ENCODE assay signal across 9 mouse cellular contexts in genomic region chr6:115994146-115994876, GRCm38 (mm10). TPM values are rescaled to one million over a fixed set of nuclear protein-coding genes. Genes with fewer than 3 reads are reported as not detected.
DNase-seq lines count a peak whose midpoint lies in the region; ATAC-seq and TF ChIP-seq lines count a peak whose summit lies in the region.
"Had no signal": no experiment of that assay in that cellular context is flagged by ENCODE, and none has a peak within 500 bp of the region (broad histone marks: within the 10 kb centered on the region; RNA-seq: fewer than 3 reads in every experiment).

No protein-coding gene starts in this region.

- H3K4me3 ChIP-seq in kidney, embryonic 15.5 days (replicated peaks) = peak overlapping the region; percentile 74
- H3K4me3 ChIP-seq in CH12.LX (replicated peaks in 1 of 3; ENCODE audit: low read depth in 2 of 3, low read length in 2 of 3, poor library complexity in 1 of 3) = peak overlapping the region; percentile 69 to 96 (median 88)
- H3K4me3 ChIP-seq in liver, embryonic 12.5 days = peak overlapping the region; percentile 58

- no peak for TF ChIP-seq RAD21 in CH12.LX (IDR thresholded peaks at IDR 0.05; ENCODE audit: low read depth, low read length)

- no peak for TF ChIP-seq EP300 in CH12.LX (IDR thresholded peaks at IDR 0.05; ENCODE audit: low read length)

- in situ Hi-C loops in CH12.LX (cut with MboI; ENCODE audit: low pct_ligation_motif_present, low pct_unique_long_range_greater_than_20kb, low sequenced_read_pairs) = no loop called here

- H3K27ac ChIP-seq in kidney, embryonic 15.5 days = peak overlapping the region; percentile 93
- peak overlapping the region; percentile 33 for H3K27ac ChIP-seq in CH12.LX (ENCODE audit: insufficient read depth, low read depth)
- peak overlapping the region; percentile 71; the same call in 1 of the 2 replicates for H3K27ac ChIP-seq in liver, embryonic 12.5 days

- peaks cover 5% of the 10 kb centered on the region; the same call in 1 of the 2 replicates for H3K36me3 ChIP-seq in kidney, embryonic 15.5 days
- H3K36me3 ChIP-seq in CH12.LX (replicated peaks in 1 of 2; ENCODE audit: control insufficient read depth in 1 of 2, insufficient read depth in 1 of 2, low read length in 1 of 2) = no peaks in the 10 kb centered on the region
- H3K36me3 ChIP-seq in liver, embryonic 12.5 days = no peaks in the 10 kb centered on the region
- no peaks in the 10 kb centered on the region for H3K36me3 ChIP-seq in splenic B cell, adult 2 months (ENCODE audit: control insufficient read depth, insufficient read depth, low read length, poor library complexity, severe bottlenecking)

- DNase-seq in kidney, adult 11 months = no peak
- no peak for DNase-seq in CH12.LX (ENCODE audit: extremely low read depth)
- peak; percentile 57 for DNase-seq in adrenal gland, postnatal 25 days
- DNase-seq in splenic B cell, adult 2 months (ENCODE audit: low read depth, low spot score) = peak; percentile 36
- no peak for DNase-seq in layer of hippocampus, adult 8-10 months (ENCODE audit: low spot score in 2 of 2)

- ATAC-seq in kidney, embryonic 15.5 days (replicated peaks; ENCODE audit: low FRiP score) = no peak
- peak; percentile 5 for ATAC-seq in granulocyte monocyte progenitor cell, adult 5-6 weeks (replicated peaks; ENCODE audit: poor library complexity, severe bottlenecking)
- peak; percentile 52; the same call in 1 of the 2 replicates for ATAC-seq in liver, embryonic 12.5 days

- peaks cover 91% of the 10 kb centered on the region for H3K4me1 ChIP-seq in kidney, embryonic 15.5 days
- H3K4me1 ChIP-seq in CH12.LX (ENCODE audit: control insufficient read depth in 1 of 2, insufficient read depth in 2 of 2) = peaks cover 32 to 85% of the 10 kb centered on the region in 2 experiments
- H3K4me1 ChIP-seq in liver, embryonic 12.5 days = peaks cover 66% of the 10 kb centered on the region

- H3K4me2 ChIP-seq in kidney, embryonic 15.5 days = peak overlapping the region; percentile 93
- peak overlapping the region; percentile 91 for H3K4me2 ChIP-seq in CH12.LX (ENCODE audit: insufficient read depth, low read depth, poor library complexity, severe bottlenecking)
- H3K4me2 ChIP-seq in liver, embryonic 12.5 days = peak overlapping the region; percentile 87

- peak overlapping the region; percentile 70 for H3K9ac ChIP-seq in kidney, embryonic 15.5 days
- H3K9ac ChIP-seq in CH12.LX (ENCODE audit: insufficient read depth, low read depth) = peak overlapping the region; percentile 11; the same call in 1 of the 2 replicates
- H3K9ac ChIP-seq in liver, embryonic 12.5 days = peak overlapping the region; percentile 59

- H3K9me3 ChIP-seq in kidney, embryonic 15.5 days (replicated peaks) = no peaks in the 10 kb centered on the region
- no peaks in the 10 kb centered on the region for H3K9me3 ChIP-seq in CH12.LX (replicated peaks; ENCODE audit: low read length)
- H3K9me3 ChIP-seq in liver, embryonic 12.5 days (replicated peaks) = no peaks in the 10 kb centered on the region

- dilution Hi-C loops in CH12.LX (cut with MboI; ENCODE audit: extremely low pct_ligation_motif_present, extremely low pct_unique_long_range_greater_than_20kb, low sequenced_read_pairs) = no loop called here

- under 1% methylated on average over 68 of the region's 93 CpGs for WGBS in kidney, embryonic 15.5 days
- WGBS in liver, embryonic 12.5 days (ENCODE audit: insufficient replicate concordance) = 1% methylated on average over 69 of the region's 93 CpGs

- H3K79me2 ChIP-seq in CH12.LX (replicated peaks; ENCODE audit: control insufficient read depth, extremely low read depth, insufficient read depth, poor library complexity, severe bottlenecking) = peaks cover 40% of the 10 kb centered on the region

- peak in 1 of 2 experiments; percentile 10; a peak in 1 of 4 replicates for TF ChIP-seq CTCF in CH12.LX (conservative IDR thresholded peaks at IDR 0.05 in 1 of 2, IDR thresholded peaks at IDR 0.05 in 1 of 2; ENCODE audit: low read depth in 2 of 2, low read length in 2 of 2)

- TF ChIP-seq POLR2A in CH12.LX (IDR thresholded peaks at IDR 0.05; ENCODE audit: low read depth, low read length) = no peak

- peaks cover 18% of the 10 kb centered on the region for H3K27me3 ChIP-seq in kidney, embryonic 15.5 days
- peaks cover 11% of the 10 kb centered on the region for H3K27me3 ChIP-seq in CH12.LX (replicated peaks)
- peaks cover 57% of the 10 kb centered on the region for H3K27me3 ChIP-seq in liver, embryonic 12.5 days (replicated peaks)
- H3K27me3 ChIP-seq in splenic B cell, adult 2 months (ENCODE audit: control insufficient read depth, insufficient read depth, low read length, poor library complexity, severe bottlenecking) = no peaks in the 10 kb centered on the region

TF ChIP-seq in CH12.LX, 34 proteins besides CTCF, POLR2A, EP300 and RAD21:
- TF ChIP-seq MXI1 (IDR thresholded peaks at IDR 0.05; ENCODE audit: low read depth, low read length) (peak; percentile 19), NRF1 (IDR thresholded peaks at IDR 0.05; ENCODE audit: low read depth, low read length) (0 out of 2 replicates have a peak, but pooled peaks have one; percentile 3), POLR2AphosphoS2 (IDR thresholded peaks at IDR 0.05; ENCODE audit: low read depth, low read length) (no peak), MAFK (IDR thresholded peaks at IDR 0.05; ENCODE audit: insufficient replicate concordance, low read length) (no peak), BHLHE40 (IDR thresholded peaks at IDR 0.05; ENCODE audit: low read depth, low read length) (peak; percentile 87), E2F4 (IDR thresholded peaks at IDR 0.05; ENCODE audit: insufficient replicate concordance, low read depth, low read length) (no peak), TCF12 (IDR thresholded peaks at IDR 0.05; ENCODE audit: low read depth, low read length) (no peak), ZNF384 (IDR thresholded peaks at IDR 0.05; ENCODE audit: low read depth, low read length) (no peak), USF2 (conservative IDR thresholded peaks at IDR 0.05; ENCODE audit: low read depth, low read length) (no peak), ZC3H11A (IDR thresholded peaks at IDR 0.05; ENCODE audit: low read depth, low read length) (no peak), GABPA (IDR thresholded peaks at IDR 0.05; ENCODE audit: insufficient replicate concordance, low read depth, low read length) (no peak)
TF ChIP-seq in CH12.LX: peak in this region for 3.

RNA-seq across cellular contexts. Expression of gene Plxnd1, which starts 0.5 kb away (rescaled TPM):
- polyA plus RNA-seq in kidney, embryonic 15.5 days (2015; fragmentation: Nextera tagmentation; extraction: Ambion mirVana) = 47.3 and 52.7 TPM in 2 replicates
- 69.2 and 73.8 TPM in 2 replicates for total RNA-seq in CH12.LX (2012; rRNA removed)
- 20.4 and 27.7 TPM in 2 replicates for total RNA-seq in CH12.LX (2014; rRNA removed)
- 49.3 and 63.2 TPM in 2 replicates for polyA plus RNA-seq in CH12.LX (2012; ENCODE audit: insufficient read length, low read depth)
- 170 and 214 TPM in 2 replicates for total RNA-seq in adrenal gland, postnatal 25 days (2021)
- 29.1 and 38.2 TPM in 2 replicates for total RNA-seq in granulocyte monocyte progenitor cell, adult 5-6 weeks (2014; fragmentation: Nextera tagmentation)
- total RNA-seq in granulocyte monocyte progenitor cell, adult 5-6 weeks (2017) = 43.3 and 46.6 TPM in 2 replicates
- 16.2 TPM in 2 replicates for polyA plus RNA-seq in liver, embryonic 12.5 days (2016; fragmentation: Nextera tagmentation; extraction: Ambion mirVana)
- total RNA-seq in layer of hippocampus, adult 8-10 months (2022) = 10 to 100 TPM; 17.9 to 35.6 (median 31.1) TPM

RNA-seq across cellular contexts. Expression of gene H1foo, which starts 49.6 kb away (rescaled TPM):
- polyA plus RNA-seq in kidney, embryonic 15.5 days (2015; fragmentation: Nextera tagmentation; extraction: Ambion mirVana) = not detected in 2 replicates
- 0.89 and 1.3 TPM in 2 replicates for total RNA-seq in CH12.LX (2012; rRNA removed)
- total RNA-seq in CH12.LX (2014; rRNA removed) = 0.77 and 0.90 TPM in 2 replicates
- polyA plus RNA-seq in CH12.LX (2012; ENCODE audit: insufficient read length, low read depth) = 1.0 and 1.4 TPM in 2 replicates
- total RNA-seq in adrenal gland, postnatal 25 days (2021) = not detected in 2 replicates
- total RNA-seq in granulocyte monocyte progenitor cell, adult 5-6 weeks (2014; fragmentation: Nextera tagmentation) = not detected in 2 replicates
- total RNA-seq in granulocyte monocyte progenitor cell, adult 5-6 weeks (2017) = not detected in 2 replicates
- not detected in 2 replicates for polyA plus RNA-seq in liver, embryonic 12.5 days (2016; fragmentation: Nextera tagmentation; extraction: Ambion mirVana)
- not detected for total RNA-seq in layer of hippocampus, adult 8-10 months (2022)
- total RNA-seq: common myeloid progenitor, adult 5-6 weeks had no signal

Comparison
In these comparisons a context has a peak if more than half of its experiments do, and no peak if none do; other contexts are left out.
1. H3K27ac ChIP-seq: peak in every context shown above with its lines; median percentile 93 in kidney, embryonic 15.5 days; 71 in liver, embryonic 12.5 days; 33 in CH12.LX.
2. H3K9ac ChIP-seq: peak in every context shown above with its lines; median percentile 70 in kidney, embryonic 15.5 days; 59 in liver, embryonic 12.5 days; 11 in CH12.LX.
3. DNase-seq: peak in adrenal gland, postnatal 25 days (single experiment) and splenic B cell, adult 2 months (single experiment); none in kidney, adult 11 months (single experiment), CH12.LX (single experiment) and layer of hippocampus, adult 8-10 months (0 of 2).
4. Peak in every context shown above with its lines, with median percentiles within 50 percentile points of each other: H3K4me2 ChIP-seq and H3K4me3 ChIP-seq.